Mouse (Mus musculus) heart, embryonic 12.5 days (tissue): ENCODE data around the gene Thsd4. TPM values are rescaled to one million over a fixed set of nuclear protein-coding genes. Genes with fewer than 3 reads are reported as not detected.

Experiments used
- ATAC-seq: fragments of 200-750 bp; cut with Nextera tagmentation; 2 replicates; pipeline ENCODE4 v1.8.0; 2017; ENCODE audit warnings: moderate TSS enrichment, moderate library complexity; ENCODE audit not compliant: insufficient number of reproducible peaks, low FRiP score
- H3K27ac ChIP-seq: fragments of 300-500 bp; sonication (generic); 2 replicates; pipeline ENCODE4 v1.5.1; 2016; ENCODE audit warnings: mild to moderate bottlenecking, moderate library complexity; ENCODE audit not compliant: poor library complexity, severe bottlenecking
- H3K27me3 ChIP-seq: fragments of 300-500 bp; sonication (generic); replicated peaks from 2 replicates; pipeline ENCODE4 v1.6.1; 2016; ENCODE audit warnings: mild to moderate bottlenecking, moderate library complexity
- H3K36me3 ChIP-seq: fragments of 300-500 bp; sonication (generic); 2 replicates; pipeline ENCODE4 v1.6.1; 2016; ENCODE audit warnings: mild to moderate bottlenecking, moderate library complexity
- H3K4me1 ChIP-seq: fragments of 300-500 bp; sonication (generic); replicated peaks from 2 replicates; pipeline ENCODE4 v1.6.1; 2016; ENCODE audit warnings: mild to moderate bottlenecking
- H3K4me2 ChIP-seq: fragments of 300-500 bp; sonication (generic); 2 replicates; pipeline ENCODE4 v1.6.1; 2016; ENCODE audit warnings: mild to moderate bottlenecking, moderate library complexity
- H3K4me3 ChIP-seq: fragments of 300-500 bp; sonication (generic); 2 replicates; pipeline ENCODE4 v1.5.1; 2016; ENCODE audit warnings: mild to moderate bottlenecking
- H3K9ac ChIP-seq: fragments of 300-500 bp; sonication (generic); 2 replicates; pipeline ENCODE4 v1.6.1; 2016; ENCODE audit warnings: mild to moderate bottlenecking, moderate library complexity
- H3K9me3 ChIP-seq: fragments of 300-500 bp; sonication (generic); replicated peaks from 2 replicates; pipeline ENCODE4 v1.6.1; 2016; ENCODE audit warnings: mild to moderate bottlenecking, moderate library complexity
- WGBS: fragments of 180-500 bp; shearing (Covaris S2); methylation state at CpG from one replicate; pipeline ENCODE4 v1.1.7; 2016; 5-methylcytosine and 5-hydroxymethylcytosine counted together
- polyA plus RNA-seq: library from polyadenylated mRNA; unstranded; fragments of >200 nt; fragmentation: Nextera tagmentation; extraction: Ambion mirVana; gene quantifications from 2 replicates; pipeline ENCODE4 v1.2.1, GENCODE M21; 2016

Thsd4 gene
- polyA plus RNA-seq, 1 experiment from 2014 or later = 12.4 TPM

DNA sequence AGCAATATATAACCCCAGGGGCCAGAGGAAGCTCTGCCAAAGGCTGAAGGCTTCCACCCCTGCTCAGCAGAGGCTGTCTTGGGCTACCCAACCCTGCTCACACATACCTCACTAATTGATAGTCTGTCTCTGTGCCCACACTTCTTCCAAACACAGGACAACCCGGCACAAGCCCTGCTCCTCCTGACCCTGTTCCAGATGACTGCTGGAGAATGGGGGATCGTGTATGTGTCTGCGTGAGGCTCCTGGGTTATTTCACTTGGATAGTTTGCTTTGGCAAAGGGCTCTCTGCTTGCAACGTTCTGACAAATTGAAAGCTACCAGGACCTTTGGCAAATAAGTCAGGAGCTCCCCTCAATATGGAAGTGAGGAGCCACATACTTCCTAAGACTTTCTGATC, 33.0 kb downstream of the Thsd4 start:
- Histone ChIP-seq H3K4me3 (no peak overlapping the region), H3K27ac (no peak overlapping the region), H3K9ac (no peak overlapping the region), H3K27me3 (no peaks in the 10 kb centered on the region), H3K36me3 (no peaks in the 10 kb centered on the region), H3K4me2 (no peak overlapping the region), H3K9me3 (no peaks in the 10 kb centered on the region), H3K4me1 (0 out of 2 replicates have a peak, but pooled peaks cover 3% of the 10 kb centered on the region)
- no peak for ATAC-seq
- 55% methylated on average over 4 of the region's 4 CpGs for WGBS

DNA sequence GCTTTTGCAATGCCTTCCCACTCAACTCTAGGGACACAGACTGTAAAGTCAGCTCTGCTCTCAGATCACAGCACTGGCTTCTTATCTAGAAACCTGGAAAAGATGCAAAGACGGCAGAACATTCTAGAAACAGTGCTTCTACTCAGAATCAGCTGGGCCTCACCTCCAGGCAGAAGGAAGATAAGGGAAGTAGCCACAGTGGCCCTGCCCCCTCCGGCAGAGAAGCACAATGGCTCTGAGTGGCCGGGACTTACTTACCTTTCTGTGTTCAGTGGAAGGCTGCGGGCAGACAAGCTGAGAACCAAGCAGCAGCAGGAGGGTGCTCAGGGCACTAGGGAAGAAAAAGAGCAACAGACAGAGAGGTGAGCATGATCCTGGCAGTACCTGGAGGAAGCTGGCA, 39.7 kb downstream of the Thsd4 start:
- no peaks in the 10 kb centered on the region for H3K9me3 ChIP-seq
- peaks cover 30% of the 10 kb centered on the region for H3K4me1 ChIP-seq
- 21% methylated on average over 4 of the region's 4 CpGs for WGBS
- no peak overlapping the region for H3K9ac ChIP-seq
- peak overlapping the region; percentile 61 for H3K27ac ChIP-seq
- no peaks in the 10 kb centered on the region for H3K36me3 ChIP-seq
- no peak overlapping the region for H3K4me2 ChIP-seq
- no peaks in the 10 kb centered on the region for H3K27me3 ChIP-seq
- no peak overlapping the region for H3K4me3 ChIP-seq
- ATAC-seq = no peak

DNA sequence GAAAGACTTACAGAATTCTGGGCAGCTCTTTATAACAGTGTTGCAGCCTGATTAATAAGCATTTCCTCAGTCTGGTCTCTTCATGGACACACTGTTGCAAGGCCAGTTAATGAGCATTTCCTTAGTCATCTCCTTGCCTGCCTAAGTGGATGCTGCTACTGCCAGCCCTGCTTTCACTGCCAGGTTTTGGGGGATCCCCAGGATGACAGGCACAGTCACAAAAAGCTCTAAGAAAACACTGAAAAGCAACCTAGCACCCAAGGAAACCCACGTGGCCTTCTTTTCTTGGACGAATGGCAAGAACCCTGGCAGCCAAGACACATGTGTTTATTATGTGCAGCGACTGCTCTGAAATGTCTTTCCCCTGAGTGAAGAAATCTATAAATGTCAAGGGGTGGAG, 41.8 kb downstream of the Thsd4 start:
- no peak overlapping the region for H3K27ac ChIP-seq
- 75% methylated on average over 3 of the region's 3 CpGs for WGBS

GRCm38 (mm10) chr9:60478806-60479205, 43.0 kb downstream of the Thsd4 start:
- no peaks in the 10 kb centered on the region for H3K9me3 ChIP-seq
- peak overlapping the region; percentile 54; the same call in 1 of the 2 replicates for H3K27ac ChIP-seq
- H3K4me1 ChIP-seq = peaks cover 30% of the 10 kb centered on the region
- no peak overlapping the region for H3K4me2 ChIP-seq
- no peaks in the 10 kb centered on the region for H3K36me3 ChIP-seq
- WGBS = 69% methylated on average over 6 of the region's 6 CpGs
- no peak overlapping the region for H3K9ac ChIP-seq
- no peak overlapping the region for H3K4me3 ChIP-seq
- no peaks in the 10 kb centered on the region for H3K27me3 ChIP-seq
- ATAC-seq = no peak

More for the DNA sequence above, 41.8 kb downstream of the Thsd4 start:
- ATAC-seq = no peak
- no peaks in the 10 kb centered on the region for H3K27me3 ChIP-seq
- H3K4me1 ChIP-seq = peaks cover 30% of the 10 kb centered on the region
- H3K36me3 ChIP-seq = no peaks in the 10 kb centered on the region
- H3K4me3 ChIP-seq = no peak overlapping the region
- no peak overlapping the region for H3K4me2 ChIP-seq
- H3K9me3 ChIP-seq = no peaks in the 10 kb centered on the region
- no peak overlapping the region for H3K9ac ChIP-seq

- Histone ChIP-seq H3K4me3 (no peak overlapping the region), H3K36me3 (no peaks in the 10 kb centered on the region), H3K4me2 (peak overlapping the region; percentile 23), H3K27ac (peak overlapping the region; percentile 38; the same call in 1 of the 2 replicates), H3K27me3 (no peaks in the 10 kb centered on the region), H3K9ac (no peak overlapping the region), H3K9me3 (no peaks in the 10 kb centered on the region), H3K4me1 (peaks cover 33% of the 10 kb centered on the region)
- peak; percentile 88 for ATAC-seq
- 27% methylated on average over 14 of the region's 14 CpGs for WGBS
Observed at GRCm38 (mm10) chr9:60477991-60478750, 43.7 kb downstream of the Thsd4 start.

DNA sequence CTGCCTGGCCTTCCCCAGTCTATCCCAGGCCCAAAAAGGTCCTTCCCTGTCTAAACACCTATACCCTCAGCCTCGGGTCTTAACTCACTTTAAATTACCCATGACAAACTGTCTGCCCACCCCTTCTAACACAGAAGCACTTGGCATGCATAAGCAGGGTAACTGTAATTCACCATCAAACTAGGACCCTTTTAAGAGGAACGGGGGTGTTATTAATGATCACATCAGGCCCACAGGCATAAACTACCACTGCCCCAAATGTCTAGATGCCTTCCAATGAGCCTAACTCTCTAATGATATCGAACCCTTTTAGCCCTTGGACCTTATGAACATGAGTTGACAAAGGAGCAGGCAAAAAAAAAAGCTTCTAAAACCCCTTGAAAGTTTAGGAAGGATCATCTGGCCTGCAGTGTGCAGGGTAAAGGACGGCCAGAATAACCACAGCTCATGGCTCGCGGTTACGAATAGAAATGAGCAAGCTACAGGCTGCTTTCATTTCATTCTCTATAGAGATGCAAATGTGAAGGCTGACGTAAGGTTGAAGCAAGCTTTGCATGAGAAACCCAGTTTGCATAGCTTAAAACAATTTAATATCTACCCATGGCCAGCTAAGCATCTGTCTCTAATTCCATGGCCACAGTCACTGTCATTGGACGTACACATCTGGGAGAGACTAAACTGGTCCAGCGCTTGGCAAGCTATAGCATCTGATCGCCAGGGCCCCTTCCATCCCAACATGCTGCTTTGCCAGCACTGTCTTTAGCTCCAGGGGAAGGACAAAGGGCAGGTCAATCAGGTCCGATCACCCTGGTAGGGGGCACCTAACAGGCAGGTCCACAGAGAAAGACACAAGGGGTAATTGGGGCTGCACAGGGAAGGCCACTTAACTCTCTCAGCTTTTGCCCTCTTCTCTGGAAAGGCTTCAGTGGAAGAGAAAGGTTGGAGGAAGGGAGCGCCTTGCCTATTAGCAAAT, 61.5 kb downstream of the Thsd4 start:
- no peak overlapping the region for H3K4me2 ChIP-seq
- H3K9me3 ChIP-seq = no peaks in the 10 kb centered on the region
- H3K4me3 ChIP-seq = no peak overlapping the region
- H3K27me3 ChIP-seq = no peaks in the 10 kb centered on the region
- H3K27ac ChIP-seq = no peak overlapping the region
- 90% methylated on average over 13 of the region's 13 CpGs for WGBS
- H3K36me3 ChIP-seq = no peaks in the 10 kb centered on the region
- peaks cover 16% of the 10 kb centered on the region for H3K4me1 ChIP-seq
- ATAC-seq = no peak
- no peak overlapping the region for H3K9ac ChIP-seq

DNA sequence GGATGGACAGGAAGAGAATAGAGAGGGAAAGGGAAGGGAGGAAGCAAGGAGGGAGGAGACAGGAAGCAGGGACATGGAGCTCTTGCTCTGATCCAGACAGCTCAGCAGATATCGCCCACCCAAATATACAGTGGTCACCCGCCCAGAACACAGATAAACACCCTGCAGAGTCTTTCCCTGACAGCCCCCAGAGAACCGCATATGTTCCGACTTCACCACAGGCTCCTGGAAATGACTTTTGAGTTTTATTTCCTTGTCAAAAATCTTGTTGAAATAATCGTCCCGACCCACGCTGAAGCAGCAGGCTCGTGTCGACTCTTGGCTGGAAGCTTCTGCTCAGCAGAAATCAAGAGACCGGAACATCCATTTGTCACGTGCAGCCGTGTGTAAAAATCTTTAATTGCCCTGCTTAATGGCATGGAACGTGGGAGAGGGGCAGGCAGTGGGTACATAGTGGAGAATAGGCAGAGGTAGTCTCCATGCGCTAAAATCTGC, 63.3 kb downstream of the Thsd4 start:
- H3K4me3 ChIP-seq = no peak overlapping the region
- no peaks in the 10 kb centered on the region for H3K36me3 ChIP-seq
- no peak overlapping the region for H3K9ac ChIP-seq
- no peaks in the 10 kb centered on the region for H3K27me3 ChIP-seq
- no peaks in the 10 kb centered on the region for H3K9me3 ChIP-seq
- H3K4me2 ChIP-seq = peak overlapping the region; percentile 17; the same call in 1 of the 2 replicates
- peaks cover 20% of the 10 kb centered on the region for H3K4me1 ChIP-seq
- WGBS = 63% methylated on average over 14 of the region's 14 CpGs
- no peak overlapping the region for H3K27ac ChIP-seq
- no peak for ATAC-seq

DNA sequence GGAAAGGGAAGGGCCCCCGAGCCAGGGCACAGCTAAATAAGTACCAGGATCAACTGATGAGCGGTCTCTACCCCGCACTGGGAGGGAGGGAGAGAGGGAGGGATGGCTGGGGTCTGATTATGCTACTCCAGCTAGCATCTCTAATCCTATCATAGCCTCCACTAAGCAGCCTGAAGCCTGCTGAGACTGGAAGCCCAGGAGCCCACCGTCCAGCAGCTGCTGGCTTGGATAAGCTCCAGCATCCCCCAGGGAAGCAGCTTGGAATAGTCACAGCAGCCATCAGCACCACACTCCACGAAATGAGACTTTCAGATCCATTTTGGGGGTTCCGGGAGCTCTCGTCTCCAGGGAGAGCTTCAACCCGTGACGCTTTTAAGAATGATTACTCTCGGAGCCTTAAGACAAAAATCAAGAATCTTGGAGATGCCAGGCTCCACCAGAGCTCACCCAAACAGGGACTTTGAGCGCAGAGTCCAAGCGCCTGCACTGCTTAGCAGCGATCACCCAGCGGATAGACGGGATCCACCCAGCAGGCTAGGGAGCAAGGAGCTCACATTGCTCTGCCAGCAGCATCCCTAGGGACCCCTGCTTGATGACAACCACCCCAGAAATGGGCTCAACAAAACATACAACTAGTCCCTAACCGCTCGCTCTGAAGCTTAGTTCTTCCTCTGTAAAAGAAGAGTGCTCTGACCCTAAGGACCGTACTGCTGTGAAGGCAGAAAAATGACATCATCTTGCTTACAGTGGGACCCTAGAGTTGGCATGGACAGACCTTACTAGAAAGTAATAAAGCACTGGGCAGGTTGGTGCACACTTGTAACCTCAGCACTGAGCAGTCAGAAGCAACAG, 64.3 kb downstream of the Thsd4 start:
- no peak overlapping the region for H3K4me2 ChIP-seq
- no peak for ATAC-seq

GRCm38 (mm10) chr9:60456651-60457050, 65.2 kb downstream of the Thsd4 start:
- no peaks in the 10 kb centered on the region for H3K27me3 ChIP-seq
- no peak overlapping the region for H3K27ac ChIP-seq
- H3K4me3 ChIP-seq = no peak overlapping the region
- no peak overlapping the region for H3K4me2 ChIP-seq
- peaks cover 20% of the 10 kb centered on the region for H3K4me1 ChIP-seq
- WGBS = 60% methylated on average over 5 of the region's 5 CpGs
- H3K9me3 ChIP-seq = no peaks in the 10 kb centered on the region
- no peak for ATAC-seq
- H3K9ac ChIP-seq = no peak overlapping the region
- H3K36me3 ChIP-seq = no peaks in the 10 kb centered on the region

More for the DNA sequence above, 64.3 kb downstream of the Thsd4 start:
- H3K4me3 ChIP-seq = no peak overlapping the region
- H3K27me3 ChIP-seq = no peaks in the 10 kb centered on the region
- no peak overlapping the region for H3K9ac ChIP-seq
- H3K27ac ChIP-seq = no peak overlapping the region
- H3K36me3 ChIP-seq = no peaks in the 10 kb centered on the region
- WGBS = 58% methylated on average over 18 of the region's 18 CpGs
- no peaks in the 10 kb centered on the region for H3K9me3 ChIP-seq
- peaks cover 20% of the 10 kb centered on the region for H3K4me1 ChIP-seq

GRCm38 (mm10) chr9:60454406-60455076, 67.3 kb downstream of the Thsd4 start:
- H3K36me3 ChIP-seq = no peaks in the 10 kb centered on the region
- no peaks in the 10 kb centered on the region for H3K27me3 ChIP-seq
- H3K4me3 ChIP-seq = no peak overlapping the region
- 80% methylated on average over 13 of the region's 13 CpGs for WGBS
- no peak overlapping the region for H3K4me2 ChIP-seq
- H3K9me3 ChIP-seq = no peaks in the 10 kb centered on the region
- peaks cover 17% of the 10 kb centered on the region for H3K4me1 ChIP-seq
- H3K27ac ChIP-seq = no peak overlapping the region
- no peak overlapping the region for H3K9ac ChIP-seq
- no peak for ATAC-seq
